13 mouse cellular contexts compared by ENCODE assay signal in genomic region chr11:57701193-57701925, GRCm38 (mm10). TPM values are rescaled to one million over a fixed set of nuclear protein-coding genes. Genes with fewer than 3 reads are reported as not detected.
DNase-seq lines count a peak whose midpoint lies in the region; ATAC-seq and TF ChIP-seq lines count a peak whose summit lies in the region.
"Had no signal": no experiment of that assay in that cellular context is flagged by ENCODE, and none has a peak within 500 bp of the region (broad histone marks: within the 10 kb centered on the region; RNA-seq: fewer than 3 reads in every experiment).

No protein-coding gene starts in this region.

- peaks cover 5% of the 10 kb centered on the region for H3K4me1 ChIP-seq in forebrain, postnatal 0 days (ENCODE audit: insufficient read depth)
- H3K4me1 ChIP-seq in forebrain, embryonic 11.5 days (replicated peaks; ENCODE audit: control insufficient read depth, insufficient read depth, low read length), result peaks cover 5% of the 10 kb centered on the region; the same call in 1 of the 2 replicates
- peaks cover 6% of the 10 kb centered on the region; the same call in 1 of the 2 replicates for H3K4me1 ChIP-seq in liver, adult 2 months (ENCODE audit: control insufficient read depth, insufficient read depth, low read length)
- peaks cover 11% of the 10 kb centered on the region for H3K4me1 ChIP-seq in hindbrain, embryonic 16.5 days (ENCODE audit: control insufficient read depth, insufficient read depth, low read depth, low read length)
- H3K4me1 ChIP-seq in limb, embryonic 15.5 days, result peaks cover 21% of the 10 kb centered on the region

- TF ChIP-seq POLR2A in liver, adult 2 months (IDR thresholded peaks at IDR 0.05; ENCODE audit: extremely low read depth, insufficient read depth, low read length), result no peak

- 80% methylated on average over 11 of the region's 11 CpGs for WGBS in forebrain, postnatal 0 days
- 87% methylated on average over 11 of the region's 11 CpGs for WGBS in forebrain, embryonic 11.5 days
- 53% methylated on average over 11 of the region's 11 CpGs for WGBS in liver, adult 2 months
- 68% methylated on average over 11 of the region's 11 CpGs for WGBS in hindbrain, embryonic 16.5 days
- 73% methylated on average over 11 of the region's 11 CpGs for WGBS in limb, embryonic 15.5 days

- no peaks in the 10 kb centered on the region for H3K79me2 ChIP-seq in liver, adult 2 months (ENCODE audit: control insufficient read depth, insufficient read depth, low read length)

- no peak overlapping the region for H3K4me3 ChIP-seq in forebrain, postnatal 0 days (ENCODE audit: low read depth, low read length)
- H3K4me3 ChIP-seq in forebrain, embryonic 11.5 days (ENCODE audit: low read depth, low read length), result no peak overlapping the region
- no peak overlapping the region for H3K4me3 ChIP-seq in liver, adult 2 months (ENCODE audit: insufficient read depth, low read depth, low read length)
- H3K4me3 ChIP-seq in hindbrain, embryonic 16.5 days (ENCODE audit: low read length), result no peak overlapping the region
- H3K4me3 ChIP-seq in limb, embryonic 15.5 days, result no peak overlapping the region
- H3K4me3 ChIP-seq: forebrain, embryonic 13.5 days; layer of hippocampus, adult 2 months; limb, embryonic 13.5 days had no signal

- no peak for DNase-seq in forebrain, postnatal 0 days
- no peak for DNase-seq in forebrain, embryonic 11.5 days (ENCODE audit: low spot score)
- DNase-seq in liver, adult 2 months (ENCODE audit: extremely low read depth, low read depth, low spot score), result peak; percentile 66
- no peak for DNase-seq in liver
- no peak for DNase-seq in thymus, postnatal 0 days (ENCODE audit: low spot score)
- DNase-seq: gastrocnemius, postnatal 36 days had no signal

- no peaks in the 10 kb centered on the region for H3K36me3 ChIP-seq in forebrain, postnatal 0 days (ENCODE audit: insufficient read depth)
- H3K36me3 ChIP-seq in forebrain, embryonic 11.5 days (ENCODE audit: control insufficient read depth, insufficient read depth, low read length), result no peaks in the 10 kb centered on the region
- H3K36me3 ChIP-seq in liver, adult 2 months (ENCODE audit: control insufficient read depth, insufficient read depth, low read length), result no peaks in the 10 kb centered on the region
- H3K36me3 ChIP-seq in hindbrain, embryonic 16.5 days (ENCODE audit: control insufficient read depth, insufficient read depth, low read length), result no peaks in the 10 kb centered on the region
- H3K36me3 ChIP-seq in limb, embryonic 15.5 days, result peaks cover 8% of the 10 kb centered on the region

- no peak for TF ChIP-seq CTCF in forebrain, postnatal 0 days (IDR thresholded peaks at IDR 0.05; ENCODE audit: low read depth)
- TF ChIP-seq CTCF in liver, adult 2 months (IDR thresholded peaks at IDR 0.05; ENCODE audit: low read depth, low read length), result no peak

- no peaks in the 10 kb centered on the region for H3K27me3 ChIP-seq in forebrain, postnatal 0 days (ENCODE audit: insufficient read depth, low read length)
- no peaks in the 10 kb centered on the region for H3K27me3 ChIP-seq in forebrain, embryonic 11.5 days (ENCODE audit: control insufficient read depth, insufficient read depth, low read length)
- no peaks in the 10 kb centered on the region for H3K27me3 ChIP-seq in liver, adult 2 months (ENCODE audit: control insufficient read depth, insufficient read depth, low read length)
- H3K27me3 ChIP-seq in hindbrain, embryonic 16.5 days (replicated peaks; ENCODE audit: control insufficient read depth, insufficient read depth, low read length), result no peaks in the 10 kb centered on the region
- no peaks in the 10 kb centered on the region for H3K27me3 ChIP-seq in limb, embryonic 15.5 days
- H3K27me3 ChIP-seq: forebrain, embryonic 13.5 days; limb, embryonic 13.5 days had no signal

- peak; percentile 59 for ATAC-seq in forebrain, postnatal 0 days
- ATAC-seq in forebrain, embryonic 11.5 days (replicated peaks; ENCODE audit: low FRiP score), result no peak
- ATAC-seq in hindbrain, embryonic 16.5 days, result peak; percentile 79
- no peak for ATAC-seq in limb, embryonic 15.5 days (ENCODE audit: insufficient number of reproducible peaks, low FRiP score, low TSS enrichment, low read depth)
- ATAC-seq in inflammation-experienced regulatory T-cells, adult 6 months, result no peak
- ATAC-seq: forebrain, embryonic 13.5 days; lung, postnatal 0 days had no signal

- no peak overlapping the region for H3K4me2 ChIP-seq in forebrain, postnatal 0 days (ENCODE audit: low read depth)
- H3K4me2 ChIP-seq in forebrain, embryonic 11.5 days (ENCODE audit: low read depth, low read length, severe bottlenecking), result no peak overlapping the region
- H3K4me2 ChIP-seq in hindbrain, embryonic 16.5 days (ENCODE audit: low read length), result no peak overlapping the region
- H3K4me2 ChIP-seq in limb, embryonic 15.5 days, result no peak overlapping the region
- H3K4me2 ChIP-seq: forebrain, embryonic 13.5 days; limb, embryonic 13.5 days had no signal

- H3K9me3 ChIP-seq in forebrain, postnatal 0 days (ENCODE audit: low read length), result no peaks in the 10 kb centered on the region
- no peaks in the 10 kb centered on the region for H3K9me3 ChIP-seq in forebrain, embryonic 11.5 days (ENCODE audit: control insufficient read depth, low read length)
- no peaks in the 10 kb centered on the region for H3K9me3 ChIP-seq in hindbrain, embryonic 16.5 days (ENCODE audit: control insufficient read depth, low read length)
- no peaks in the 10 kb centered on the region for H3K9me3 ChIP-seq in limb, embryonic 15.5 days
- H3K9me3 ChIP-seq: forebrain, embryonic 13.5 days had no signal

- H3K9ac ChIP-seq in forebrain, postnatal 0 days, result no peak overlapping the region
- H3K9ac ChIP-seq in forebrain, embryonic 11.5 days (ENCODE audit: low read length), result no peak overlapping the region
- no peak overlapping the region for H3K9ac ChIP-seq in liver, adult 2 months (ENCODE audit: low read depth, low read length)
- H3K9ac ChIP-seq in hindbrain, embryonic 16.5 days (ENCODE audit: low read depth, low read length), result no peak overlapping the region
- H3K9ac ChIP-seq in limb, embryonic 15.5 days, result no peak overlapping the region
- H3K9ac ChIP-seq: forebrain, embryonic 13.5 days; limb, embryonic 13.5 days had no signal

- no peak overlapping the region for H3K27ac ChIP-seq in forebrain, postnatal 0 days (ENCODE audit: low read depth, low read length)
- no peak overlapping the region for H3K27ac ChIP-seq in forebrain, embryonic 11.5 days (ENCODE audit: low read depth, low read length)
- H3K27ac ChIP-seq in liver, adult 2 months (replicated peaks; ENCODE audit: insufficient read depth, low read depth, low read length), result no peak overlapping the region
- H3K27ac ChIP-seq in hindbrain, embryonic 16.5 days (ENCODE audit: low read depth, low read length), result peak overlapping the region; percentile 36; the same call in 1 of the 2 replicates
- 0 out of 2 replicates have a peak overlapping the region, but pooled peaks have one; percentile 5 for H3K27ac ChIP-seq in limb, embryonic 15.5 days
- H3K27ac ChIP-seq: forebrain, embryonic 13.5 days; layer of hippocampus, adult 2 months; limb, embryonic 13.5 days had no signal

RNA-seq across cellular contexts. Expression of gene Galnt10, which starts 56.1 kb away (rescaled TPM):
- 14.5 and 20.7 TPM in 2 replicates for total RNA-seq in forebrain, postnatal 0 days (2014; rRNA removed)
- 8.0 and 9.5 TPM in 2 replicates for polyA plus RNA-seq in forebrain, postnatal 0 days (2015; fragmentation: Nextera tagmentation; extraction: Ambion mirVana)
- 15.1 and 18.1 TPM in 2 replicates for polyA plus RNA-seq in forebrain, embryonic 11.5 days (2014; fragmentation: Nextera tagmentation; extraction: Ambion mirVana)
- 2.5 and 3.9 TPM in 2 replicates for total RNA-seq in liver, adult 2 months (2014; rRNA removed)
- polyA plus RNA-seq in liver, adult 2 months (2012; rRNA removed), result 3.2 and 3.9 TPM in 2 replicates
- polyA plus RNA-seq in hindbrain, embryonic 16.5 days (2015; fragmentation: Nextera tagmentation; extraction: Ambion mirVana), result 12.3 and 13.1 TPM in 2 replicates
- 30.5 and 36.5 TPM in 2 replicates for polyA plus RNA-seq in limb, embryonic 15.5 days (2015; fragmentation: Nextera tagmentation; extraction: Ambion mirVana)
- 1 to 10 TPM; 2.8 to 5.2 (median 4.6) TPM for polyA plus RNA-seq in inflammation-experienced regulatory T-cells, adult 6 months (2017; shearing (Covaris generic))
- 22.9 and 25.1 TPM in 2 replicates for polyA plus RNA-seq in thymus, postnatal 0 days (2015; fragmentation: Nextera tagmentation; extraction: Ambion mirVana)

Comparison
In these comparisons a context has a peak if more than half of its experiments do, and no peak if none do; other contexts are left out.
1. ATAC-seq: peak in forebrain, postnatal 0 days (single experiment) and hindbrain, embryonic 16.5 days (single experiment); none in forebrain, embryonic 11.5 days (single experiment), limb, embryonic 15.5 days (single experiment) and inflammation-experienced regulatory T-cells, adult 6 months (single experiment).
2. H3K27ac ChIP-seq: peak in hindbrain, embryonic 16.5 days (single experiment) and limb, embryonic 15.5 days (single experiment); none in forebrain, postnatal 0 days (single experiment), forebrain, embryonic 11.5 days (single experiment) and liver, adult 2 months (single experiment).